ENCODE assay signal across 10 mouse cellular contexts in the genomic region with DNA sequence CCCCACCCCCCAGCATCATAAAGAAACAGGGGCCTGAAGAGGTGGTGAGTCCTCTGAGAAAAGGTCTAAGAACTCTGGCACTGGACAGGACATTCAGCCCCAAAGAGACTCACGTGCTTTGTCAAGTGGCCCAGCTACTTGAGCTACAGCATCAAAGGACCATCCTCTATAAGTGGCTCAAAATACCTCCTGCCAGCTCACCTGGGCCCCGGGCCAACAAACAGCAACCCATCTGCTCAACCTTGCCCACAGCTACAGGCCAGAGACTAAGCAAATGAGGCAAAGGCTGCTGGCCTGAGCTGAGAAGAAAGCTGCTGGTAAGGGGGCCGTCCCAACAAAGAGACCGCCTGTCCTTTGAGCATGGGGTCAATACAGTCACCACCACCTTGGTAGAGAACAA. TPM values are rescaled to one million over a fixed set of nuclear protein-coding genes. Genes with fewer than 3 reads are reported as not detected.
DNase-seq lines count a peak whose midpoint lies in the region; ATAC-seq lines count a peak whose summit lies in the region.
"Had no signal": no experiment of that assay in that cellular context is flagged by ENCODE, and none has a peak within 500 bp of the region (broad histone marks: within the 10 kb centered on the region; RNA-seq: fewer than 3 reads in every experiment).

No protein-coding gene starts in this region.

- intact Hi-C loops in heart, postnatal 10 days (cut with DNase I): no loop called here

- 0 out of 2 replicates have a peak, but pooled peaks have one; percentile 28 for ATAC-seq in megakaryocyte-erythroid progenitor cell, adult 5-6 weeks (replicated peaks; ENCODE audit: low FRiP score, low TSS enrichment, poor library complexity, severe bottlenecking)
- ATAC-seq: intestine, postnatal 0 days; Patski had no signal

- DNase-seq in adrenal gland, postnatal 25 days: peak; percentile 12
- no peak for DNase-seq in adrenal gland, adult (ENCODE audit: inconsistent age in 2 of 2, low spot score in 1 of 2)
- peak; percentile 48 to 69 for DNase-seq in lung, adult 18-20 months
- no peak for DNase-seq in lung, postnatal 25 days (ENCODE audit: low spot score)
- peak; percentile 72 to 76 for DNase-seq in heart, postnatal 10 days
- no peak for DNase-seq in spleen, postnatal 14 days (ENCODE audit: low spot score in 2 of 2)
- DNase-seq in frontal cortex, postnatal 14 days (ENCODE audit: low spot score in 2 of 2): no peak

RNA-seq across cellular contexts. Expression of a gene that starts 5.3 kb away (rescaled TPM):
- 30.2 and 34.0 TPM in 2 replicates for total RNA-seq in adrenal gland, postnatal 25 days (2021)
- total RNA-seq in heart, postnatal 10 days (2021): 1 to 10 TPM; 1.0 to 1.4 TPM
- 47.9 and 54.0 TPM in 2 replicates for total RNA-seq in megakaryocyte-erythroid progenitor cell, adult 5-6 weeks (2014; fragmentation: Nextera tagmentation)
- total RNA-seq in megakaryocyte-erythroid progenitor cell, adult 5-6 weeks (2017): 22.1 and 29.1 TPM in 2 replicates

RNA-seq across cellular contexts. Expression of a gene that starts 14.0 kb away (rescaled TPM):
- total RNA-seq in adrenal gland, postnatal 25 days (2021): 41.7 and 55.2 TPM in 2 replicates
- total RNA-seq in heart, postnatal 10 days (2021): 10 to 100 TPM; 16.6 to 17.0 TPM
- total RNA-seq in megakaryocyte-erythroid progenitor cell, adult 5-6 weeks (2014; fragmentation: Nextera tagmentation): 14.1 and 23.4 TPM in 2 replicates
- total RNA-seq in megakaryocyte-erythroid progenitor cell, adult 5-6 weeks (2017): 8.4 and 18.8 TPM in 2 replicates

Comparison
In these comparisons a context has a peak if more than half of its experiments do, and no peak if none do; other contexts are left out.
1. DNase-seq: peak in adrenal gland, postnatal 25 days (single experiment), lung, adult 18-20 months (2 of 2) and heart, postnatal 10 days (2 of 2); none in adrenal gland, adult (0 of 2), lung, postnatal 25 days (single experiment), spleen, postnatal 14 days (0 of 2) and frontal cortex, postnatal 14 days (0 of 2).
2. RNA of a gene that starts 5.3 kb away (total RNA-seq): 22.1 to 54.0 TPM in megakaryocyte-erythroid progenitor cell, adult 5-6 weeks and 30.2 to 34.0 TPM in adrenal gland, postnatal 25 days; 1.0 to 1.4 TPM in heart, postnatal 10 days; every median in the first group is over 4 times any median in the second.